Comparison of ENCODE assay signal across 18 mouse cellular contexts in genomic region chr2:155703630-155704029, GRCm38 (mm10). TPM values are rescaled to one million over a fixed set of nuclear protein-coding genes. Genes with fewer than 3 reads are reported as not detected.
DNase-seq lines count a peak whose midpoint lies in the region; ATAC-seq lines count a peak whose summit lies in the region.
"Had no signal": no experiment of that assay in that cellular context is flagged by ENCODE, and none has a peak within 500 bp of the region (broad histone marks: within the 10 kb centered on the region; RNA-seq: fewer than 3 reads in every experiment).

No protein-coding gene starts in this region.

- peak; percentile 67 for DNase-seq in forebrain, embryonic 11.5 days (ENCODE audit: low spot score)
- DNase-seq in midbrain, embryonic 11.5 days (ENCODE audit: low spot score, missing footprints): peak; percentile 83
- peak; percentile 64 for DNase-seq in embryo, embryonic 10 days (ENCODE audit: low spot score)
- no peak for DNase-seq in kidney, adult 8-10 months
- DNase-seq: cerebellum, adult 8-10 months had no signal

- no peaks in the 10 kb centered on the region for H3K27me3 ChIP-seq in forebrain, embryonic 11.5 days (ENCODE audit: control insufficient read depth, insufficient read depth, low read length)
- H3K27me3 ChIP-seq in forebrain, embryonic 16.5 days (replicated peaks; ENCODE audit: control insufficient read depth, insufficient read depth, low read length): no peaks in the 10 kb centered on the region
- no peaks in the 10 kb centered on the region for H3K27me3 ChIP-seq in midbrain, embryonic 11.5 days (ENCODE audit: control insufficient read depth, insufficient read depth, low read length)
- no peaks in the 10 kb centered on the region for H3K27me3 ChIP-seq in midbrain, embryonic 15.5 days (replicated peaks)
- no peaks in the 10 kb centered on the region for H3K27me3 ChIP-seq in midbrain, embryonic 13.5 days
- H3K27me3 ChIP-seq in intestine, embryonic 16.5 days (replicated peaks; ENCODE audit: control insufficient read depth, insufficient read depth, low read length): no peaks in the 10 kb centered on the region

- no peak overlapping the region for H3K4me3 ChIP-seq in forebrain, embryonic 11.5 days (ENCODE audit: low read depth, low read length)
- H3K4me3 ChIP-seq in forebrain, embryonic 16.5 days (replicated peaks; ENCODE audit: low read length): no peak overlapping the region
- no peak overlapping the region for H3K4me3 ChIP-seq in midbrain, embryonic 11.5 days (ENCODE audit: low read depth, low read length)
- no peak overlapping the region for H3K4me3 ChIP-seq in midbrain, embryonic 15.5 days
- H3K4me3 ChIP-seq in midbrain, embryonic 13.5 days (replicated peaks): no peak overlapping the region
- H3K4me3 ChIP-seq in intestine, embryonic 16.5 days (ENCODE audit: low read length): no peak overlapping the region
- H3K4me3 ChIP-seq: erythroblast, embryonic 14.5 days had no signal

- H3K27ac ChIP-seq in forebrain, embryonic 11.5 days (ENCODE audit: low read depth, low read length): peak overlapping the region; percentile 60
- no peak overlapping the region for H3K27ac ChIP-seq in forebrain, embryonic 16.5 days (ENCODE audit: low read length)
- H3K27ac ChIP-seq in midbrain, embryonic 11.5 days (ENCODE audit: low read depth, low read length): peak overlapping the region; percentile 46
- no peak overlapping the region for H3K27ac ChIP-seq in midbrain, embryonic 15.5 days
- peak overlapping the region; percentile 69 for H3K27ac ChIP-seq in midbrain, embryonic 13.5 days
- no peak overlapping the region for H3K27ac ChIP-seq in intestine, embryonic 16.5 days (ENCODE audit: low read length)
- H3K27ac ChIP-seq: kidney, postnatal 0 days had no signal

- peak; percentile 77; the same call in 1 of the 2 replicates for ATAC-seq in forebrain, embryonic 11.5 days (replicated peaks; ENCODE audit: low FRiP score)
- ATAC-seq in forebrain, embryonic 16.5 days: no peak
- peak; percentile 84 for ATAC-seq in midbrain, embryonic 11.5 days (ENCODE audit: low FRiP score)
- ATAC-seq in midbrain, embryonic 15.5 days (replicated peaks): no peak
- ATAC-seq in midbrain, embryonic 13.5 days: peak; percentile 65; the same call in 1 of the 2 replicates
- ATAC-seq in intestine, embryonic 16.5 days: no peak

- H3K4me1 ChIP-seq in forebrain, embryonic 11.5 days (replicated peaks; ENCODE audit: control insufficient read depth, insufficient read depth, low read length): no peaks in the 10 kb centered on the region
- no peaks in the 10 kb centered on the region for H3K4me1 ChIP-seq in forebrain, embryonic 16.5 days (replicated peaks; ENCODE audit: control insufficient read depth, insufficient read depth, low read length)
- no peaks in the 10 kb centered on the region for H3K4me1 ChIP-seq in midbrain, embryonic 11.5 days (ENCODE audit: control insufficient read depth, insufficient read depth, low read length)
- H3K4me1 ChIP-seq in midbrain, embryonic 15.5 days: no peaks in the 10 kb centered on the region
- no peaks in the 10 kb centered on the region; the same call in 1 of the 2 replicates for H3K4me1 ChIP-seq in midbrain, embryonic 13.5 days (replicated peaks)
- peaks cover 3% of the 10 kb centered on the region; the same call in 1 of the 2 replicates for H3K4me1 ChIP-seq in intestine, embryonic 16.5 days (ENCODE audit: control insufficient read depth, insufficient read depth, low read length)

- H3K36me3 ChIP-seq in forebrain, embryonic 11.5 days (ENCODE audit: control insufficient read depth, insufficient read depth, low read length): no peaks in the 10 kb centered on the region
- H3K36me3 ChIP-seq in forebrain, embryonic 16.5 days (ENCODE audit: control insufficient read depth, insufficient read depth): peaks cover 21% of the 10 kb centered on the region
- H3K36me3 ChIP-seq in midbrain, embryonic 11.5 days (ENCODE audit: control insufficient read depth, insufficient read depth, low read length): peaks cover 2% of the 10 kb centered on the region
- H3K36me3 ChIP-seq in midbrain, embryonic 15.5 days (replicated peaks): peaks cover 34% of the 10 kb centered on the region; the same call in 1 of the 2 replicates
- H3K36me3 ChIP-seq in midbrain, embryonic 13.5 days: peaks cover 60% of the 10 kb centered on the region
- H3K36me3 ChIP-seq in intestine, embryonic 16.5 days (ENCODE audit: control insufficient read depth, insufficient read depth, low read length): 0 out of 2 replicates have a peak, but pooled peaks cover under 1% of the 10 kb centered on the region

- no peak overlapping the region for H3K4me2 ChIP-seq in forebrain, embryonic 11.5 days (ENCODE audit: low read depth, low read length, severe bottlenecking)
- no peak overlapping the region for H3K4me2 ChIP-seq in forebrain, embryonic 16.5 days (ENCODE audit: low read length)
- no peak overlapping the region for H3K4me2 ChIP-seq in midbrain, embryonic 11.5 days
- no peak overlapping the region for H3K4me2 ChIP-seq in midbrain, embryonic 15.5 days
- no peak overlapping the region for H3K4me2 ChIP-seq in midbrain, embryonic 13.5 days (replicated peaks)
- H3K4me2 ChIP-seq in intestine, embryonic 16.5 days (ENCODE audit: low read depth, low read length): no peak overlapping the region

- H3K9me3 ChIP-seq in forebrain, embryonic 11.5 days (ENCODE audit: control insufficient read depth, low read length): no peaks in the 10 kb centered on the region
- no peaks in the 10 kb centered on the region for H3K9me3 ChIP-seq in forebrain, embryonic 16.5 days (ENCODE audit: control insufficient read depth, low read length)
- H3K9me3 ChIP-seq in midbrain, embryonic 11.5 days (ENCODE audit: control insufficient read depth, low read length): no peaks in the 10 kb centered on the region
- no peaks in the 10 kb centered on the region for H3K9me3 ChIP-seq in midbrain, embryonic 15.5 days
- H3K9me3 ChIP-seq in midbrain, embryonic 13.5 days: no peaks in the 10 kb centered on the region
- no peaks in the 10 kb centered on the region for H3K9me3 ChIP-seq in intestine, embryonic 16.5 days (ENCODE audit: control insufficient read depth, low read length)

- no peak overlapping the region for H3K9ac ChIP-seq in forebrain, embryonic 11.5 days (ENCODE audit: low read length)
- no peak overlapping the region for H3K9ac ChIP-seq in forebrain, embryonic 16.5 days (replicated peaks; ENCODE audit: low read depth, low read length)
- no peak overlapping the region for H3K9ac ChIP-seq in midbrain, embryonic 11.5 days (ENCODE audit: low read length)
- H3K9ac ChIP-seq in midbrain, embryonic 15.5 days: no peak overlapping the region
- H3K9ac ChIP-seq in midbrain, embryonic 13.5 days (replicated peaks): no peak overlapping the region
- H3K9ac ChIP-seq in intestine, embryonic 16.5 days (ENCODE audit: low read depth, low read length): no peak overlapping the region

- 21% methylated on average over 4 of the region's 4 CpGs for WGBS in forebrain, embryonic 11.5 days
- WGBS in forebrain, embryonic 16.5 days: 8% methylated on average over 4 of the region's 4 CpGs
- 30% methylated on average over 4 of the region's 4 CpGs for WGBS in midbrain, embryonic 11.5 days
- WGBS in midbrain, embryonic 15.5 days: 11% methylated on average over 4 of the region's 4 CpGs
- 14% methylated on average over 4 of the region's 4 CpGs for WGBS in midbrain, embryonic 13.5 days
- 63% methylated on average over 4 of the region's 4 CpGs for WGBS in intestine, embryonic 16.5 days

RNA-seq across cellular contexts. Expression of gene Trpc4ap, which starts 11.4 kb away (rescaled TPM):
- 141 and 154 TPM in 2 replicates for polyA plus RNA-seq in forebrain, embryonic 11.5 days (2014; fragmentation: Nextera tagmentation; extraction: Ambion mirVana)
- polyA plus RNA-seq in forebrain, embryonic 16.5 days (2015; fragmentation: Nextera tagmentation; extraction: Ambion mirVana): 179 and 180 TPM in 2 replicates
- polyA plus RNA-seq in midbrain, embryonic 11.5 days (2014; fragmentation: Nextera tagmentation; extraction: Ambion mirVana): 138 and 144 TPM in 2 replicates
- polyA plus RNA-seq in midbrain, embryonic 15.5 days (2015; fragmentation: Nextera tagmentation; extraction: Ambion mirVana): 165 and 166 TPM in 2 replicates
- polyA plus RNA-seq in midbrain, embryonic 13.5 days (2015; fragmentation: Nextera tagmentation; extraction: Ambion mirVana): 157 and 169 TPM in 2 replicates
- polyA plus RNA-seq in intestine, embryonic 16.5 days (2015; fragmentation: Nextera tagmentation; extraction: Ambion mirVana): 99.3 and 103 TPM in 2 replicates

RNA-seq across cellular contexts. Expression of gene Edem2, which starts 25.6 kb away (rescaled TPM):
- polyA plus RNA-seq in forebrain, embryonic 11.5 days (2014; fragmentation: Nextera tagmentation; extraction: Ambion mirVana): 31.8 and 33.2 TPM in 2 replicates
- polyA plus RNA-seq in forebrain, embryonic 16.5 days (2015; fragmentation: Nextera tagmentation; extraction: Ambion mirVana): 46.8 and 52.3 TPM in 2 replicates
- polyA plus RNA-seq in midbrain, embryonic 11.5 days (2014; fragmentation: Nextera tagmentation; extraction: Ambion mirVana): 32.3 and 34.6 TPM in 2 replicates
- polyA plus RNA-seq in midbrain, embryonic 15.5 days (2015; fragmentation: Nextera tagmentation; extraction: Ambion mirVana): 51.0 and 52.7 TPM in 2 replicates
- 44.5 and 46.1 TPM in 2 replicates for polyA plus RNA-seq in midbrain, embryonic 13.5 days (2015; fragmentation: Nextera tagmentation; extraction: Ambion mirVana)
- polyA plus RNA-seq in intestine, embryonic 16.5 days (2015; fragmentation: Nextera tagmentation; extraction: Ambion mirVana): 85.7 and 94.6 TPM in 2 replicates

RNA-seq across cellular contexts. Expression of gene Gm17581, which starts 32.0 kb away (rescaled TPM):
- polyA plus RNA-seq in forebrain, embryonic 11.5 days (2014; fragmentation: Nextera tagmentation; extraction: Ambion mirVana): not detected in 2 replicates
- not detected in 2 replicates for polyA plus RNA-seq in forebrain, embryonic 16.5 days (2015; fragmentation: Nextera tagmentation; extraction: Ambion mirVana)
- polyA plus RNA-seq in midbrain, embryonic 11.5 days (2014; fragmentation: Nextera tagmentation; extraction: Ambion mirVana): not detected in 2 replicates
- not detected in 2 replicates for polyA plus RNA-seq in midbrain, embryonic 15.5 days (2015; fragmentation: Nextera tagmentation; extraction: Ambion mirVana)
- not detected in 2 replicates for polyA plus RNA-seq in midbrain, embryonic 13.5 days (2015; fragmentation: Nextera tagmentation; extraction: Ambion mirVana)
- not detected in 2 replicates for polyA plus RNA-seq in intestine, embryonic 16.5 days (2015; fragmentation: Nextera tagmentation; extraction: Ambion mirVana)
- polyA plus RNA-seq: C2C12; cortical plate, adult 2 months; erythroblast, embryonic 14.5 days; heart, postnatal 0 days; kidney, postnatal 0 days; limb, embryonic 14.5 days; liver, embryonic 16.5 days; spleen, adult 2 months; stomach, embryonic 16.5 days had no signal

RNA-seq across cellular contexts. Expression of gene Procr, which starts 47.3 kb away (rescaled TPM):
- 0.96 and 1.1 TPM in 2 replicates for polyA plus RNA-seq in forebrain, embryonic 11.5 days (2014; fragmentation: Nextera tagmentation; extraction: Ambion mirVana)
- polyA plus RNA-seq in forebrain, embryonic 16.5 days (2015; fragmentation: Nextera tagmentation; extraction: Ambion mirVana): 1.8 and 2.9 TPM in 2 replicates
- polyA plus RNA-seq in midbrain, embryonic 11.5 days (2014; fragmentation: Nextera tagmentation; extraction: Ambion mirVana): 2.4 and 3.2 TPM in 2 replicates
- 2.3 and 3.2 TPM in 2 replicates for polyA plus RNA-seq in midbrain, embryonic 15.5 days (2015; fragmentation: Nextera tagmentation; extraction: Ambion mirVana)
- polyA plus RNA-seq in midbrain, embryonic 13.5 days (2015; fragmentation: Nextera tagmentation; extraction: Ambion mirVana): 2.4 and 2.5 TPM in 2 replicates
- polyA plus RNA-seq in intestine, embryonic 16.5 days (2015; fragmentation: Nextera tagmentation; extraction: Ambion mirVana): 20.4 and 20.8 TPM in 2 replicates

Comparison
In these comparisons a context has a peak if more than half of its experiments do, and no peak if none do; other contexts are left out.
1. ATAC-seq: peak in forebrain, embryonic 11.5 days (single experiment), midbrain, embryonic 11.5 days (single experiment) and midbrain, embryonic 13.5 days (single experiment); none in forebrain, embryonic 16.5 days (single experiment), midbrain, embryonic 15.5 days (single experiment) and intestine, embryonic 16.5 days (single experiment).
2. H3K27ac ChIP-seq: peak in forebrain, embryonic 11.5 days (single experiment), midbrain, embryonic 11.5 days (single experiment) and midbrain, embryonic 13.5 days (single experiment); none in forebrain, embryonic 16.5 days (single experiment), midbrain, embryonic 15.5 days (single experiment) and intestine, embryonic 16.5 days (single experiment).
3. DNase-seq: peak in forebrain, embryonic 11.5 days (single experiment), midbrain, embryonic 11.5 days (single experiment) and embryo, embryonic 10 days (single experiment); none in kidney, adult 8-10 months (0 of 2).